Mouse (Mus musculus) cerebellum, adult 2 months (tissue): ENCODE data around the gene Ubr2.

Source experiments
- CTCF ChIP-seq: fragments of 200-500 bp; IDR thresholded peaks from 2 replicates; pipeline ENCODE4 v1.5.1; 2011; ENCODE audit warnings: low read depth, mild to moderate bottlenecking, control low read depth, low read length, moderate library complexity, borderline replicate concordance; ENCODE audit not compliant: insufficient read depth
- POLR2A ChIP-seq: fragments of 200-500 bp; IDR thresholded peaks from 2 replicates; pipeline ENCODE4 v1.6.1; 2011; ENCODE audit warnings: low read length, control low read depth, borderline replicate concordance; ENCODE audit not compliant: insufficient read depth

DNA sequence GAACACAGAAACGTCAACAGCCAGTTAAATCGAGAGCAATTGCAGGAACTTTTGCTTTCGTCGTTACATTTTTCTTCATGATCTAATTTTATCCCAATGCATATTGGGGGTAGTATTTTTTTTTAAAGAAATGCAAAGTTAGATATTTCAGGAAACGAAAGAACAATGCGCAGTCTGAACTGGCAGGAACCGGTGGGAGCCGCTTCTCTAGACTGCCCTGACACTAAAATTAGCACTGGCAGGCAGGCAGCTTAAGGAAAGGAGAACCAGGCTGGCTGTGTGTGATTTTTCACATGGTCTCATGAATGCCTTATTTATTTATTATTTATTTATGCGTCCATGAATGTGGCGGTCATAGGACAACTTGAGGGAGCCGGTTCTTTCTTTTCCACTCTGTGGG is 44.3 kb upstream of the Ubr2 start:
- no peak for TF ChIP-seq POLR2A
- no peak for TF ChIP-seq CTCF
